Mouse (Mus musculus) CH12.LX (cell line): ENCODE results near the gene Cnpy2.

Experiments used
- CTCF ChIP-seq, 2 experiments: IDR thresholded peaks in 1 of 2; conservative IDR thresholded peaks in 1 of 2; 2 replicates each; pipeline ENCODE4 v1.5.1; 2011 to 2012; ENCODE audit warnings: low read depth in 2 of 2, low read length in 2 of 2, improper control_type of control experiment in 1 of 2, inconsistent platforms in 1 of 2, mild to moderate bottlenecking in 1 of 2, moderate library complexity in 1 of 2
- MAFK ChIP-seq: IDR thresholded peaks from 2 replicates; pipeline ENCODE4 v1.6.1; 2011; ENCODE audit warnings: low read length, improper control_type of control experiment; ENCODE audit not compliant: insufficient replicate concordance
- MXI1 ChIP-seq: IDR thresholded peaks from 2 replicates; pipeline ENCODE4 v1.6.1; 2011; ENCODE audit warnings: mild to moderate bottlenecking, low read depth, low read length, improper control_type of control experiment

- no peak for TF ChIP-seq MXI1
- TF ChIP-seq CTCF (conservative IDR thresholded peaks at IDR 0.05 in 1 of 2, IDR thresholded peaks at IDR 0.05 in 1 of 2; ENCODE audit: low read depth in 2 of 2, low read length in 2 of 2) = no peak
- TF ChIP-seq MAFK = no peak
Measured at GRCm38 (mm10) chr10:128280943-128281342, 41.3 kb upstream of the Cnpy2 start.
